Mouse (Mus musculus) forebrain, embryonic 10.5 days (tissue): ENCODE results near the gene Arf4. TPM values are rescaled to one million over a fixed set of nuclear protein-coding genes. Genes with fewer than 3 reads are reported as not detected.
A peak's percentile ranks its signal among the peaks of the same experiment; 100 is the strongest.

Experiments used
- DNase-seq: peaks from one replicate; pipeline ENCODE4 v3.0.0-alpha.2; 2017; ENCODE audit warnings: low spot score; ENCODE audit errors: extremely low spot score
- H3K27ac ChIP-seq: fragments of 300-500 bp; sonication (generic); 2 replicates; pipeline ENCODE4 v1.5.1; 2016; ENCODE audit warnings: mild to moderate bottlenecking
- H3K27me3 ChIP-seq: fragments of 300-500 bp; sonication (generic); 2 replicates; pipeline ENCODE4 v1.6.1; 2016; ENCODE audit warnings: mild to moderate bottlenecking; ENCODE audit not compliant: poor library complexity, severe bottlenecking
- H3K36me3 ChIP-seq: fragments of 300-500 bp; sonication (generic); replicated peaks from 2 replicates; pipeline ENCODE4 v1.6.1; 2016; ENCODE audit warnings: mild to moderate bottlenecking, moderate library complexity
- H3K4me1 ChIP-seq: fragments of 300-500 bp; sonication (generic); 2 replicates; pipeline ENCODE4 v1.6.1; 2016
- H3K4me3 ChIP-seq: fragments of 300-500 bp; sonication (generic); 2 replicates; pipeline ENCODE4 v1.5.1; 2016; ENCODE audit warnings: mild to moderate bottlenecking, moderate library complexity
- H3K9me3 ChIP-seq: fragments of 300-500 bp; sonication (generic); 2 replicates; pipeline ENCODE4 v1.6.1; 2016; ENCODE audit warnings: mild to moderate bottlenecking, moderate library complexity
- WGBS: fragments of 180-500 bp; shearing (Covaris S2); methylation state at CpG from one replicate; pipeline ENCODE4 v1.1.7; 2016; 5-methylcytosine and 5-hydroxymethylcytosine counted together
- polyA plus RNA-seq: library from polyadenylated mRNA; unstranded; fragments of >200 nt; fragmentation: Nextera tagmentation; extraction: Ambion mirVana; gene quantifications from 2 replicates; pipeline ENCODE4 v1.2.1, GENCODE M21; 2016

Gene Arf4
- polyA plus RNA-seq, 1 experiment from 2014 or later: 472 TPM

DNA sequence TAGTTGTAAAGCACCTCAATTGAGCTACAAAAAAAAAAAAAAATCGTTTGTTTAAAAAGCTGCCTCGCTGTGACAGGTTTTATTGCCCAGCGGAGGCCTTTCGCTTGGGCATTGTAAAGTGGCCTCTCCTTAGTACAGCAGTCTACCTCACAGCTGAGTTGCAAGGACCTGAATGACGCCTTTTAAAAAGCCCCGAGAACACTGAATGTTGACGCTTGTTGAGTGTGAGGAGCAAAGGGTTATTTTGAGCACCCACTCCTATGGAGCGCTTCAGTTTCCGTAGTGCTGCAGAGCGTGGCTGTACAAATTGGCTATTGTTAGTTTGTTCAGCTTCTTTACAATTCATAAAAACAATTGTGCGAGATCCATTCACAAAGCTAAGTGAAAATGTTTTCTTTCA lies 1.4 kb downstream of the Arf4 start:
- Histone ChIP-seq H3K36me3 (peaks cover 7% of the 10 kb centered on the region), H3K4me3 (peak overlapping the region; percentile 97), H3K27ac (peak overlapping the region; percentile 91), H3K27me3 (no peaks in the 10 kb centered on the region), H3K4me1 (peaks cover 21% of the 10 kb centered on the region), H3K9me3 (no peaks in the 10 kb centered on the region)
- DNase-seq: no peak
- WGBS: 15% methylated on average over 11 of the region's 11 CpGs

DNA sequence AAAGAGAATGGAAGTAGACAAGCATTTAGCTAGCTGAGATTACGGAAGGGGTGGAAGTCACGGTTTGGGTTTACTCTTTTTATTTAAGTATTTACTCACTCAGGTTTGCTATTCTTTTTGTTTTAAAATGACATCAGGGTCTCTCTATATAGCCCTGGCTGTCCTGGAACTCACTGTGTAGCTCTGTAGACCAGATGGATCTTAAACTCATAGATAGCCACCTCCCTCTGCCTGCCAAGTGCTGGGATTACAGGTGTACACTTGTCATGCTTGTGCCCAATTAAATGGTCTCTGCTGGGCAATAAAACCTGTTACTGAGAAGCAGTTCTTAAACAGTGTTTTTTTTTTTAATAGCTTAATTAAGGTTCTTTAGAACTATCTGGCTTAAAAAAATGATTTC lies 2.1 kb downstream of the Arf4 start:
- peaks cover 7% of the 10 kb centered on the region for H3K36me3 ChIP-seq
- no peaks in the 10 kb centered on the region for H3K9me3 ChIP-seq
- no peak for DNase-seq
- no peaks in the 10 kb centered on the region for H3K27me3 ChIP-seq
- peak overlapping the region; percentile 97 for H3K4me3 ChIP-seq
- H3K4me1 ChIP-seq: peaks cover 21% of the 10 kb centered on the region
- WGBS: 74% methylated on average over 2 of the region's 2 CpGs
- H3K27ac ChIP-seq: no peak overlapping the region

DNA sequence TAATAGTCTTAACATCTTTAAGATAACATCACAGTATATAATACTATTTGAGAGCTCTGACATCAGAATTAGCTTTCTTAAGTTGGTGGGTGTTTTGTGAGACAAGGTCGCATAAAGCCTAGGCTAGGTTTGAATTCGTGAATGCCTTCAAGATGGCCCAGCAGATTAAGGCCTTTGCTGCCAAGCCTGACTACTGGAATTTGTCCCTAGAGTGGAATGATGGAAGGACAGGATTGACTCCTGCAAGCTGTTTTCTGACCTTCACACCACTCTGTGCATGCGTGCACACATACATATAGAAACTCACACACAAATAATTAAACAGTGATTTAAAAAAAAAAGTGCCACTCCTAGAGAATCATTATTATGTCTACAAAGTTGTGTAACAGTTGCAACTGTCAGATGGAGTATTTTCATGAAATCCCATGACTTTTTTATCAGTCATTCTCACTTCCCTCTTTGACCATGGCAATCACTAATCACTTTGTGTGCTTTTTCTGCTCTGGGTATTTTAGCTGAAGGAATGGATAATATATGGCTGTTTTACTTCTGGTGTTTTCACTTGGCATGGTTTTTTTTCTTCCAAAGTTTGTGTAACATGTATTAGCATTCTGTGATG lies 5.2 kb downstream of the Arf4 start:
- H3K36me3 ChIP-seq: peaks cover 25% of the 10 kb centered on the region
- no peaks in the 10 kb centered on the region for H3K9me3 ChIP-seq
- no peak overlapping the region for H3K27ac ChIP-seq
- H3K4me1 ChIP-seq: peaks cover 21% of the 10 kb centered on the region
- no peak overlapping the region for H3K4me3 ChIP-seq
- WGBS: 90% methylated on average over 3 of the region's 3 CpGs
- DNase-seq: no peak
- H3K27me3 ChIP-seq: no peaks in the 10 kb centered on the region

DNA sequence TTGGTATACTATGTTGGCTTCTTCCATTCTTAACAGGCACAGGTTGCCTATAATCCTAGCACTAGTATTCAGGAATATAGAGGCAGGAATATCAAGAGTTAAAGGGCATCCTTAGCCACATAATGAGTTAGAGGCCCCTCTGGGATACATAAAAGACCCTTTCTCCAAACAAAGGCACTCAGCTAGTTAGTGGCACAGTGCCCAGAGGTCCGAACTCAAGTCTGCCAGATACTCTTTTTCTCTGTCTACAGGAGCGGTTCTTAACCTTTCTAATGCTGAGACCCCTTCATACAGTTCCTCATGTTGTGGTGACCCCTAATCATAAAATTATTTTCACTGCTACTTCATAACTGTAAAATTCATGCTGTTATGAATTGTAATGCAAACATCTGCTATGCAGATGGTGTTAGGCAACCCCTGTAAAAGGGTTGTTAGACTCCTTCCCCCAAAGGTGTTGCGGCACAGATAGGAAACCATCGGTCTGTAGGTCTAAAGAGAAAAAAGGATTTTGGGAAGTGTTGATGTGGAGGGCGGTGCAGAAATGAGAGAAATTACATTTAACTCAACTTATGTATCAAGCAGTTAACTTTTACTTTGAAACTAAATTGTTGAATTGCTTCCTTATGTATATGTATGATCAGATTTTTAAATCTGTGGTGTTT lies 8.2 kb downstream of the Arf4 start:
- Histone ChIP-seq H3K36me3 (peaks cover 47% of the 10 kb centered on the region), H3K4me1 (peaks cover 8% of the 10 kb centered on the region), H3K27ac (no peak overlapping the region), H3K27me3 (no peaks in the 10 kb centered on the region), H3K4me3 (no peak overlapping the region; the same call in 1 of the 2 replicates), H3K9me3 (no peaks in the 10 kb centered on the region)
- 80% methylated on average over 5 of the region's 5 CpGs for WGBS
- no peak for DNase-seq

DNA sequence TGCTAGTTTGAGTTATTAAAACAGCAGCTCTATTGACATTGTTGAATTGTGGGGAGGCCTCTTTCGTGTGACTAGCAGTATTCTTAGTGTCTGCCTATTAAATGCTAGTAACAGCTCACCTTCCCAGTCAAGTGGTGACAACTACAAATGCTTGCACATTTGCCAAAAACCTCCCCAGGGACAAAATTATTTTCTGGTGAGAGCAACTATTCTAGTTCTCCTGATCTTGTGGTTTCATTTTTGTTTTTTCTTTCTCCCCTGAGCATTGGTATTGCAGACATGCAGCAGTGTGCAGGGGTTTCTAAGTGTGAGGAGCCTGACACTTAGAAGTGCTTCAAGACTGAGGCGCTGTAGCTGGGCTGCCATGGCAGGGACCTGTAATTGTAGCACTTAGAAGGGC lies 9.9 kb downstream of the Arf4 start:
- H3K4me1 ChIP-seq: peaks cover 8% of the 10 kb centered on the region
- peaks cover 62% of the 10 kb centered on the region for H3K36me3 ChIP-seq
- H3K27ac ChIP-seq: no peak overlapping the region
- DNase-seq: no peak
- H3K9me3 ChIP-seq: no peaks in the 10 kb centered on the region
- 93% methylated on average over 2 of the region's 2 CpGs for WGBS
- H3K4me3 ChIP-seq: no peak overlapping the region
- no peaks in the 10 kb centered on the region for H3K27me3 ChIP-seq

DNA sequence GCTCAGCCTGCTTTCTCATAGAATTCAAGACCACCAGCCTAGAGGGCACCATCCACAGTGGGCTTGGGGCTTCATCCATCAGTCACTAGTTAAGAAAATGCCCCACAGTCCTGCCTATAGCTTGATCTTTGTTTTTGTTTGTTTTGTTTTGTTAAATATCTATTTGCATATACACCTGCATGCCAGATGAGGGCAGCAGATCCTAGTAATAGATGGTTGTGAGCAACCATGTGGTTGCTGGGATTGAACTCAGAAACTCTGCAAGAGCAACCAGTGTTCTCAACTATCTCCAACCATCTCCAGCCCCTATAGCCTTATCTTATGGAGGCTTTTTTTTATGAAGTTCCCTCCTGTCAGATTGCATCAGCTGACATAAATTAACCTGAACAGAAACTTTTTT lies 14.0 kb downstream of the Arf4 start:
- Histone ChIP-seq H3K27me3 (no peaks in the 10 kb centered on the region), H3K27ac (no peak overlapping the region), H3K4me1 (no peaks in the 10 kb centered on the region), H3K36me3 (peaks cover 93% of the 10 kb centered on the region), H3K9me3 (no peaks in the 10 kb centered on the region), H3K4me3 (no peak overlapping the region)
- no peak for DNase-seq

DNA sequence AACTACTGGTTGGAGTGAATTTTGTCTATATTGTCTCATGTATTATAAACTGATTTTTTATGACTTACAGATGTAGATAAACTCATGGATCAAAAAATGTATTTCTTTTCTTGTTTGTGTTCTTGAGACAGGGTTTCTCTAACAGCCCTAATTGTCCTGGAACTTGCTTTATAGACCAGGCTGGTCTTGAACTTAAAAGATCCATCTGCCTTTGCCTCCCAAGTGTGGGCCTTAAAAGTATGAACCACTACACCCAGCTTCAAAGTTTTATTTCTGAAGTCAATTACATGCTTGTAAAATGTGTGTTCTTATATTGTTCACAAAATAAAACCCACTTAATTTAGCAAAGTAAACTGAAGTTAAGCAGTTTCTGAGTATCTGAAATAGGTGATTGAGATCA lies 20.3 kb downstream of the Arf4 start:
- no peak for DNase-seq
- Histone ChIP-seq H3K4me1 (no peaks in the 10 kb centered on the region), H3K27me3 (no peaks in the 10 kb centered on the region), H3K27ac (no peak overlapping the region), H3K4me3 (no peak overlapping the region), H3K36me3 (peaks cover 76% of the 10 kb centered on the region), H3K9me3 (no peaks in the 10 kb centered on the region)

DNA sequence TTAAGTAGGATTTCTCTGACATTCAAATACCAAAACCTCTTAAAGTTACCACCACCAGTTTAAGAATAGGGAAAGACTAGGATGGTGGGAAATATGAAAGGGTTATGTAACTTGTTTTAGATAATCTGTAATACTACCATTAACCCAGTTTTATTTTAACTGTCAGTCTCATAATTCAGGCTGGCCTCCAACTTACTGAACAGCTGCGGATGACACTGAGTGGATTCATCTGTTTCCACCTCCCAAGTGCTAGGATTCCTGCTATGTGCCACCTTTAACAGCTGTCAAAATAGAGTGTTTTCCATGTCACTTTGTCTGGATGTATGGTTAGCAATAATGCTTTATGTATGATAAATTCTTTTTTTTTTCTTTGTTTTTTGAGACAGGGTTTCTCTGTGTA lies 22.4 kb downstream of the Arf4 start:
- no peaks in the 10 kb centered on the region for H3K9me3 ChIP-seq
- no peak overlapping the region for H3K4me3 ChIP-seq
- no peaks in the 10 kb centered on the region for H3K27me3 ChIP-seq
- DNase-seq: no peak
- no peak overlapping the region for H3K27ac ChIP-seq
- peaks cover 75% of the 10 kb centered on the region for H3K36me3 ChIP-seq
- WGBS: 93% methylated on average over 1 of the region's 1 CpGs
- H3K4me1 ChIP-seq: no peaks in the 10 kb centered on the region

DNA sequence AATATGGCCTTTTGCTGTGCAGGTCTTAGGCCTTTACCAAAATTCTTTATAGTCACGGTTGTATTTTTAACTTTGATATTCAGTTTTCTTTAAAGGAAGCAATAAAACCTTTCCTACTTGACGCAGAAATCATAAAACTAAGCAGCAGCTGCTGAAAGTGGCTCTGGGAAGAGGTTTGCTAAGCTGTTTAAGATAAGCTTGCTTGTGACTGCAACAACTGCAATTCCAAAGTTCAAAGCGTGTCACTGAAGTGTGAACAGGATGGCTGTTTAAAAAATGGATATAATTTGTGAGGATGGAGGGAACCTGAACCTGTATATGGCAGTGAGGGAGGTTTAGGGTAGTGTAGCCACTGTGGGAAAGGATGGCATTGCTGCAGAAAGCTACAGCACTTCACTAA lies 24.1 kb downstream of the Arf4 start:
- Histone ChIP-seq H3K9me3 (no peaks in the 10 kb centered on the region), H3K27ac (no peak overlapping the region), H3K27me3 (no peaks in the 10 kb centered on the region), H3K4me3 (no peak overlapping the region), H3K36me3 (peaks cover 76% of the 10 kb centered on the region), H3K4me1 (peaks cover 10% of the 10 kb centered on the region)
- no peak for DNase-seq
- 93% methylated on average over 3 of the region's 3 CpGs for WGBS

DNA sequence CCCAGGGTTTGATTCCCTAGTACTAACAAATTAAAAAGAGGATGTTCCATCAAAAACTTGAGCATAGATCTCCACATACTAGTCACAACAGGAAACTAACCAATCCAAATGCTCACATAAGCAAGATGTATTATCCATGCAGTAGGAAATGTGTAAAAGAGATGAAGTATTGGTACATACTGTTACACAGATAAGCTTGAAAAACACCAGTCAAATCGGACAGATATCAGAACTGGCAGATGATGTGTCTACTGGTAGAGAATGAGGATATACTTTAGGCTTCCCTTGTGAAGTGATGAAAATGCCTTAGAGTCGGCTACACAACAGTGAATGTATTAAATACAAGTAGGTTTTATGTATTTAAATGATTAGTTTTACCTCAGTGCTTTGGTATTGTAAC lies 24.6 kb downstream of the Arf4 start:
- no peaks in the 10 kb centered on the region for H3K27me3 ChIP-seq

DNA sequence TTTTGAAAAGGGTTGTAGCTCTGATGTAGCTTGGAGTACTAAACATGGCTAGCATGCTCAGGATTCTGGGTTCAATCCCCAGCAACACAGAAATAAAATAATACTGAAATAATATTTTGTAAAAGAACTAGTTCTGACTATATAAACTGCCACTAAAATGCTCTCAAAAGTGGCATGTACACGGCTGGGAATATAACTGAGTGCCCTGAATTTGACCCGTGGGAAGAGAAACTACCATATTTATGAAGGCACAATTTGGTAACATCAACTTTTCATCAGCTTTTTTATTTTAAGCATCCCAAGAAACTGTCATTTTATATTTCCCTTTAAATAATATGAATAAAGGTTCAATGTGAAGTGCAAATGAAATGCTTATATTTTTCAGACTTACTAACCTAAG lies 26.0 kb downstream of the Arf4 start:
- Histone ChIP-seq H3K27ac (no peak overlapping the region), H3K4me1 (peaks cover 28% of the 10 kb centered on the region), H3K36me3 (peaks cover 58% of the 10 kb centered on the region), H3K9me3 (no peaks in the 10 kb centered on the region), H3K27me3 (no peaks in the 10 kb centered on the region), H3K4me3 (no peak overlapping the region)
- DNase-seq: no peak
- WGBS: 87% methylated on average over 2 of the region's 2 CpGs

More for the DNA sequence above, 24.6 kb downstream of the Arf4 start:
- Histone ChIP-seq H3K36me3 (peaks cover 71% of the 10 kb centered on the region), H3K27ac (no peak overlapping the region), H3K9me3 (no peaks in the 10 kb centered on the region), H3K4me1 (peaks cover 14% of the 10 kb centered on the region), H3K4me3 (no peak overlapping the region)
- 90% methylated on average over 2 of the region's 2 CpGs for WGBS
- no peak for DNase-seq

DNA sequence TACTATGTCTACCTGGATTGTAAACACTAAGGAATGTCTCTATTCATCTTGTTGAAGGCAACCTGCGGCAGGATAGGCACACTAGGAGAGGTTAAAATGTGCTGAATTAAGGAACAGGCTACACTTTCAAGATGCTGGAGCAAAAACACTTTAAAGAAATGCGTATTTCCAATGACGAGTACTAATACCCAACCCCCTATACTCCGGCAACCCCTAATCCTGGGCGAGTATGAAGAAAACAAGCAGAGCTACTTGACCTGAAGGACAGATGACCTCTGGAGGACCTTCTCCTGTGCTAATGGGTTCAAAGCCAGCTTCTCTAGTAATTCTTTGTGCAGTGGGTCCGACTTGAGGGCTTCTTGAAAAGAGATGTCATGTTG lies 30.1 kb downstream of the Arf4 start:
- 33% methylated on average over 6 of the region's 6 CpGs for WGBS
- DNase-seq: no peak

DNA sequence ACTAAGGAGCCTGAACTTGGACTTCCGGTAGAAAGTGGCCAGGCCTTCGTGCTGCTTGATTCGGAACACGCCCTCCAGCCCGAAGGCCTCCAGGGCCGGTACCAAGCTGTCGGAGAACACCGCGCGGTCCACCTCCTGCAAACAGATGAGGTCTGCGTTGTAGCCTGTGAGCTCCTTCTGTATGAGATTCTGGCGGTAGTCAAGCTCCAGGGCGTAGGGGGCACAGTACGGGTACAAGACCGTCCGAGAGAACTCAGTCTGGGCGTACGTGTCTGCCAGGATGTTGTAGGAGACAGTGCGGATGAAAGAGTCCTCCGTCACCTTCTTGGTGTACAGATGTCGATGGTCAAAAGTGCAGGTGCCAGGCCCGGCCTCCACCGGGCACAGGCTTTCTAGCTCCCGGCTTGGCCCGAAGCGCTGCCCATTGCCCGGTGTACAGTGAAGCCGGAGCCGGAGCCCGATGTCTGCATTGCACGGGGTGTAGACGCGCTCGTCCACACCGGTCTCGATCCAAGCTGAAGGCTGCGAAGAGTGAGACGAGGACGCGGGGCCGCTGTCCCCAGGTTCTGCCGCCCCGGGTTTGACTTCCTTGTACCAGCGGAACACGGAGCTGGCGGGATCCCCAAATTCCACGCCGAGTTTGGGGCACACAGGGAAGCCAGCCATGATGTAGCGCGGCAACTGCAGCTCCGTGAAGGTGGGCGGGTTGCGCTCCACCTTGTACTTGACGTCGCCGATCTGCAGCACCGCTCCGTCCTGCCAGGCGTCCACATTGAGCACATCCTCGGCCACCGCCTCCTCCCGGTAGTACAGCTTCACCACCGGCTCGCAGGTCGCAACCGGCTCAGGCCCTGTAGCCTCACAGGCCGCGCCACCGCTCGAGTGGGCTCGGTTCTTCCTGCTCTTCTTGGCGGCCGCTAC lies 30.8 kb downstream of the Arf4 start:
- no peaks in the 10 kb centered on the region for H3K9me3 ChIP-seq
- 2% methylated on average over 73 of the region's 73 CpGs for WGBS
- H3K4me3 ChIP-seq: peak overlapping the region; percentile 94
- peaks cover 37% of the 10 kb centered on the region for H3K4me1 ChIP-seq
- H3K36me3 ChIP-seq: peaks cover 34% of the 10 kb centered on the region
- H3K27ac ChIP-seq: peak overlapping the region; percentile 98
- DNase-seq: peak; percentile 32
- no peaks in the 10 kb centered on the region for H3K27me3 ChIP-seq

More for the DNA sequence above, 30.1 kb downstream of the Arf4 start:
- Histone ChIP-seq H3K4me1 (peaks cover 37% of the 10 kb centered on the region), H3K27me3 (no peaks in the 10 kb centered on the region), H3K4me3 (peak overlapping the region; percentile 94), H3K27ac (peak overlapping the region; percentile 98), H3K9me3 (no peaks in the 10 kb centered on the region), H3K36me3 (peaks cover 37% of the 10 kb centered on the region)
